Mouse (Mus musculus): ENCODE data around the gene Hcn2. TPM values are rescaled to one million over a fixed set of nuclear protein-coding genes. Genes with fewer than 3 reads are reported as not detected.
A peak's percentile ranks its signal among the peaks of the same experiment; 100 is the strongest.

The Hcn2 gene
- polyA plus RNA-seq, 1 experiment from 2014 or later, result 3.0 TPM

- Histone ChIP-seq H3K27me3 (replicated peaks) (peaks cover 30% of the 10 kb centered on the region), H3K27ac (replicated peaks) (no peak overlapping the region), H3K4me3 (replicated peaks) (no peak overlapping the region), H3K4me1 (peaks cover 40% of the 10 kb centered on the region), H3K4me2 (no peak overlapping the region), H3K9me3 (replicated peaks) (no peaks in the 10 kb centered on the region), H3K36me3 (peaks cover 37% of the 10 kb centered on the region), H3K9ac (replicated peaks) (no peak overlapping the region)
- WGBS, result 21% methylated on average over 1 of the region's 1 CpGs
- ATAC-seq (ENCODE audit: low FRiP score), result no peak
These were observed 3.3 kb upstream of the Hcn2 start for GRCm38 (mm10) chr10:79713163-79713562.

GRCm38 (mm10) chr10:79714996-79715395 lies 1.4 kb upstream of the Hcn2 start:
- Histone ChIP-seq H3K9ac (replicated peaks) (no peak overlapping the region), H3K9me3 (replicated peaks) (no peaks in the 10 kb centered on the region), H3K4me1 (peaks cover 32% of the 10 kb centered on the region), H3K27ac (replicated peaks) (no peak overlapping the region), H3K4me2 (no peak overlapping the region), H3K36me3 (peaks cover 24% of the 10 kb centered on the region), H3K27me3 (replicated peaks) (peaks cover 44% of the 10 kb centered on the region), H3K4me3 (replicated peaks) (no peak overlapping the region)
- ATAC-seq (ENCODE audit: low FRiP score), result no peak
- 54% methylated on average over 4 of the region's 4 CpGs for WGBS

DNA sequence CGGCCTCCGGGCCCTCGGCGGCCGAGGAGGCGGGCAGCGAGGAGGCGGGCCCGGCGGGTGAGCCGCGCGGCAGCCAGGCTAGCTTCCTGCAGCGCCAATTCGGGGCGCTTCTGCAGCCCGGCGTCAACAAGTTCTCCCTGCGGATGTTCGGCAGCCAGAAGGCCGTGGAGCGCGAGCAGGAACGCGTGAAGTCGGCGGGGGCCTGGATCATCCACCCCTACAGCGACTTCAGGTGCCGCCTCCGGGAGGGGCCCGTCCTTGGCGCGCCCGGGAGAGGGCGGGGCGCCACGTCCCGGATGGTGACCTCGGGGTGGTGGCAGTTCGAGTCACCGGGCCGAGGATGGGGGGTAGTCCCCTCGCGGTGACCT lies 538 bp downstream of the Hcn2 start:
- H3K27ac ChIP-seq (replicated peaks), result peak overlapping the region; percentile 78
- H3K4me2 ChIP-seq, result peak overlapping the region; percentile 87
- peaks cover 31% of the 10 kb centered on the region for H3K4me1 ChIP-seq
- peak overlapping the region; percentile 78 for H3K4me3 ChIP-seq (replicated peaks)
- H3K9me3 ChIP-seq (replicated peaks), result no peaks in the 10 kb centered on the region
- WGBS, result under 1% methylated on average over 44 of the region's 44 CpGs
- peaks cover 51% of the 10 kb centered on the region for H3K27me3 ChIP-seq (replicated peaks)
- ATAC-seq (ENCODE audit: low FRiP score), result peak; percentile 34; the same call in 1 of the 2 replicates
- H3K9ac ChIP-seq (replicated peaks), result peak overlapping the region; percentile 75
- H3K36me3 ChIP-seq, result peaks cover 5% of the 10 kb centered on the region

- Histone ChIP-seq H3K4me3 (replicated peaks) (peak overlapping the region; percentile 78), H3K9ac (replicated peaks) (peak overlapping the region; percentile 75), H3K27me3 (replicated peaks) (peaks cover 51% of the 10 kb centered on the region), H3K9me3 (replicated peaks) (no peaks in the 10 kb centered on the region), H3K27ac (replicated peaks) (0 out of 2 replicates have a peak overlapping the region, but pooled peaks have one; percentile 78), H3K4me2 (peak overlapping the region; percentile 87), H3K36me3 (0 out of 2 replicates have a peak, but pooled peaks cover 3% of the 10 kb centered on the region), H3K4me1 (peaks cover 31% of the 10 kb centered on the region)
- WGBS, result 2% methylated on average over 43 of the region's 43 CpGs
- 0 out of 2 replicates have a peak, but pooled peaks have one; percentile 6 for ATAC-seq (ENCODE audit: low FRiP score)
These were observed 1.4 kb downstream of the Hcn2 start for GRCm38 (mm10) chr10:79717640-79718357.

DNA sequence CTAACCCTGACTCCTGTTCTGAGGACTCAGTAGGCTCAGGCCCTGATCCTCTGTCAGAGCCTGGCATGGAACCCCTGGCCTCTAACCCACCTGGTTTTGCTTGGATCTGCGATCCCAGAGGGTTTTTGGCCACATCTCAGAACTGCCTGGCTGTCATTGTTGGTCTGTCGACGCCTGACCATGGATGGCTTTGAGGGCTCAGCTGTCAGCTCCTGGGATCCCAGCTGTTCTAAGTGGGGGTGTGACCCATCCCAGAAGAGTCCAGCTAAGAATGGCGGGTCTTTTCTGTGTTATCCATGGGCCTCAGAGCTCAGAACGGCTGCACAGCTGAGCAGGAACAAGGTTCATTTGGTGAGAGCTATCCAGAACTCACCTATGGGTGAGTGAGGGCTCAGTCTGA lies 4.7 kb downstream of the Hcn2 start:
- 68% methylated on average over 5 of the region's 5 CpGs for WGBS
- peaks cover 37% of the 10 kb centered on the region for H3K27me3 ChIP-seq (replicated peaks)
- ATAC-seq (ENCODE audit: low FRiP score), result no peak
- H3K4me2 ChIP-seq, result no peak overlapping the region
- no peak overlapping the region for H3K9ac ChIP-seq (replicated peaks)
- H3K4me3 ChIP-seq (replicated peaks), result no peak overlapping the region
- H3K9me3 ChIP-seq (replicated peaks), result no peaks in the 10 kb centered on the region
- H3K4me1 ChIP-seq, result peaks cover 27% of the 10 kb centered on the region
- peaks cover 2% of the 10 kb centered on the region for H3K36me3 ChIP-seq
- no peak overlapping the region for H3K27ac ChIP-seq (replicated peaks)

DNA sequence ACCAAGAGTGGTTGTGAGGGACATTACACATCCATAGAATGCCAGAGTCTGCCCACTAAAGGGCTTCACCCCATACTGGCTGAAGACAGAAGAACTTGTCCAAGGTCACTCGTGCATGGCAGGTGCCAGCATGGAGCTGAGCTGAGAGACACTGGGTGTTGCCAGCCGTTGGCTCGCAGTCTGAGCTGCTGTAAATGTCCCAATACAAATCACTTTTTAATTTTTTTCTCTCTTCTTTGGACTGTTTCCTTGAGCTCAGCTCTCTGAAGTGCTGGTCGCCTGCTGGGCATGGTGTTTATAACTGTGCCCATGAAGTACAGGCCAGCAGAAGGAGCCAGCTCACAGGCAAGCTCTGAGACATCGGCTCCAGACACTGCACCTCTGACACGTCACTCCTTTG lies 6.6 kb downstream of the Hcn2 start:
- Histone ChIP-seq H3K27me3 (replicated peaks) (peaks cover 22% of the 10 kb centered on the region), H3K27ac (replicated peaks) (no peak overlapping the region), H3K9ac (replicated peaks) (no peak overlapping the region), H3K9me3 (replicated peaks) (no peaks in the 10 kb centered on the region), H3K36me3 (peaks cover 10% of the 10 kb centered on the region), H3K4me2 (no peak overlapping the region), H3K4me3 (replicated peaks) (no peak overlapping the region), H3K4me1 (peaks cover 9% of the 10 kb centered on the region)
- 58% methylated on average over 6 of the region's 6 CpGs for WGBS
- ATAC-seq (ENCODE audit: low FRiP score), result no peak

GRCm38 (mm10) chr10:79723692-79724091 lies 7.3 kb downstream of the Hcn2 start:
- H3K36me3 ChIP-seq, result peaks cover 10% of the 10 kb centered on the region
- H3K9ac ChIP-seq (replicated peaks), result no peak overlapping the region
- H3K27ac ChIP-seq (replicated peaks), result no peak overlapping the region
- H3K27me3 ChIP-seq (replicated peaks), result peaks cover 16% of the 10 kb centered on the region
- H3K4me2 ChIP-seq, result no peak overlapping the region
- H3K9me3 ChIP-seq (replicated peaks), result no peaks in the 10 kb centered on the region
- no peak for ATAC-seq (ENCODE audit: low FRiP score)
- no peak overlapping the region for H3K4me3 ChIP-seq (replicated peaks)
- peaks cover 3% of the 10 kb centered on the region; the same call in 1 of the 2 replicates for H3K4me1 ChIP-seq
- WGBS, result 87% methylated on average over 7 of the region's 7 CpGs

DNA sequence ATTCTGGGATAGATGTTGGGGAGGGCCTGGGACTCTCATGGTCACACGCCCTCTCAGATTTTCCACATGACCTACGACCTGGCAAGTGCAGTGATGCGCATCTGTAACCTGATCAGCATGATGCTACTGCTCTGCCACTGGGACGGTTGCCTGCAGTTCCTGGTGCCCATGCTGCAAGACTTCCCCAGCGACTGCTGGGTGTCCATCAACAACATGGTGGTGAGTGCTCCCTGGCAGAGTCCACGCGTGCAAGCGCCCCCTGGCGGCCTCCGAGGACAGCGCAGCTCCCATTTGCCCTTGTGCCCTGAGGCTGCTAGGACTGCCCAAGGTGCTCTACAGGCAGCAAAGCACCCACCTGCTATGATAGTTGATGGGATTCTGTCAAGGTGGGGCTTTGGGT lies 9.7 kb downstream of the Hcn2 start:
- Histone ChIP-seq H3K4me2 (no peak overlapping the region), H3K9me3 (replicated peaks) (no peaks in the 10 kb centered on the region), H3K4me3 (replicated peaks) (no peak overlapping the region), H3K9ac (replicated peaks) (no peak overlapping the region), H3K36me3 (peaks cover 18% of the 10 kb centered on the region), H3K27ac (replicated peaks) (no peak overlapping the region), H3K4me1 (no peaks in the 10 kb centered on the region), H3K27me3 (replicated peaks) (no peaks in the 10 kb centered on the region; the same call in 1 of the 2 replicates)
- no peak for ATAC-seq (ENCODE audit: low FRiP score)
- 46% methylated on average over 11 of the region's 11 CpGs for WGBS

DNA sequence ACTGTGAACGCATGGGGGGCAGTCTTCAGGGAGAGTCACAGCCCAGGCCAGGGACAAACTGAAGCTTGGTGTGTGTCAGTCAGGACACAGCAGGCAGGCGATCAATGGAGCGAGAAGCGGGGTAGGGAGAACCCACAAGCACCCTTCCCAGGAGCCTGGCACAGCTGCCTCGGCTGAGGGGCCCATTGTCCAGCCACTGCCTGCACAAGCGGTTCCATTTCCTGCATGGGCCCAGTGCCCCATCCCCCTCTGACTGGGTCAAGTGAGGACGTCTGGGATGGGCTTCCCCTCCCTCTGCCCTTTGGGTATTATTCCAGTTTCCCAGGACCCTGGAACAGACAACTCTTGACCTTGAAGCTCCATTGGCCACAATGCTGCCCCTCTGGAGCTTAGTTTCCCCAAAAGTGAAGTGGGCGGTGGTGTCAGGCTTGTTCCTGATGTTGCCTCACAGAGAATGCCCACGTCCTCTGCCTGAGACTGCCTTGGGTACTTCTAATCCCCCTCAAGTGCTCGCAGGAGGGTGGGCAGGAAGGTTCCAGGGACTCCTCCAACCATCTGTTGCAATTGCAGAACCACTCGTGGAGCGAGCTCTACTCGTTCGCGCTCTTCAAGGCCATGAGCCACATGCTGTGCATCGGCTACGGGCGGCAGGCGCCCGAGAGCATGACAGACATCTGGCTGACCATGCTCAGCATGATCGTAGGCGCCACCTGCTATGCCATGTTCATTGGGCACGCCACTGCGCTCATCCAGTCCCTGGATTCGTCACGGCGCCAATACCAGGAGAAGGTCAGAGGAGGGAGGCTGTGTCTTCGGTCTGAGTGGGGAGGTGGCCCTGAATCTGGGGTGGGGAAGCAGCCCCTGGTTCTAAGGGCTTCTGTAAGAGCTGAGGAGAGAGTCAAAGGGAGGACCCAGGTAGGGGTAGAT lies 12.2 kb downstream of the Hcn2 start:
- Histone ChIP-seq H3K27me3 (replicated peaks) (no peaks in the 10 kb centered on the region; the same call in 1 of the 2 replicates), H3K4me2 (no peak overlapping the region), H3K4me1 (no peaks in the 10 kb centered on the region), H3K4me3 (replicated peaks) (no peak overlapping the region), H3K36me3 (peaks cover 41% of the 10 kb centered on the region), H3K9ac (replicated peaks) (no peak overlapping the region), H3K27ac (replicated peaks) (no peak overlapping the region), H3K9me3 (replicated peaks) (no peaks in the 10 kb centered on the region)
- no peak for ATAC-seq (ENCODE audit: low FRiP score)
- WGBS, result 75% methylated on average over 28 of the region's 28 CpGs

GRCm38 (mm10) chr10:79729357-79729965 lies 13.0 kb downstream of the Hcn2 start:
- Histone ChIP-seq H3K9ac (replicated peaks) (no peak overlapping the region), H3K9me3 (replicated peaks) (no peaks in the 10 kb centered on the region), H3K27me3 (replicated peaks) (no peaks in the 10 kb centered on the region; the same call in 1 of the 2 replicates), H3K4me1 (no peaks in the 10 kb centered on the region), H3K27ac (replicated peaks) (no peak overlapping the region), H3K36me3 (peaks cover 49% of the 10 kb centered on the region), H3K4me2 (no peak overlapping the region), H3K4me3 (replicated peaks) (no peak overlapping the region)
- ATAC-seq (ENCODE audit: low FRiP score), result no peak
- 75% methylated on average over 13 of the region's 13 CpGs for WGBS

DNA sequence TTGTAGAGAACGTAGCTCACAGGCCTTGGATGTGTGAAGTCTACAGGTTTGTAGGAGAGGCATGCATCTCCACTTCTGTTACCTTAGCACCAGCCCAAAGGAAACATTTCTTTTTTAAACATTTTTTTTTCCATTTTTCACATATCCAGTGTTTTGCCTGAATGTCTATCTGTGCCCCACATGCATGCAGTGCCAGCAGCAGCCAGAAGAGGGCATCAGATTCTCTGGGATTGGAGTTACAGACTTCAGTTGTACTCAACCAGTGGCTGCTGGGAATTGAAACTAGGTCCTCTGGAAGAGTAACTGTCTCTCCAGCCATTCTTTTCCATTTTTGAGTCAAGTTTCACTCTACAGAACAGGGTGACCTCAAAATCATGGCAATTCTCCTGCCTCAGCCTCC lies 16.1 kb downstream of the Hcn2 start:
- H3K36me3 ChIP-seq, result peaks cover 71% of the 10 kb centered on the region
- no peak overlapping the region for H3K4me3 ChIP-seq (replicated peaks)
- no peak overlapping the region for H3K4me2 ChIP-seq
- H3K27ac ChIP-seq (replicated peaks), result no peak overlapping the region
- peaks cover 9% of the 10 kb centered on the region; the same call in 1 of the 2 replicates for H3K4me1 ChIP-seq
- no peak overlapping the region for H3K9ac ChIP-seq (replicated peaks)
- 94% methylated on average over 1 of the region's 1 CpGs for WGBS
- peaks cover 7% of the 10 kb centered on the region; the same call in 1 of the 2 replicates for H3K27me3 ChIP-seq (replicated peaks)
- no peak for ATAC-seq (ENCODE audit: low FRiP score)
- H3K9me3 ChIP-seq (replicated peaks), result no peaks in the 10 kb centered on the region
